Mouse (Mus musculus): Measurements from ENCODE around the gene 1700123O20Rik. TPM values are rescaled to one million over a fixed set of nuclear protein-coding genes. Genes with fewer than 3 reads are reported as not detected.

Gene 1700123O20Rik
- polyA plus RNA-seq, 1 experiment from 2014 or later = 85.9 TPM

- no peaks in the 10 kb centered on the region for H3K9me3 ChIP-seq (replicated peaks)
- H3K9ac ChIP-seq = peak overlapping the region; percentile 97
- H3K4me3 ChIP-seq (replicated peaks) = peak overlapping the region; percentile 83
- peak overlapping the region; percentile 98; the same call in 1 of the 2 replicates for H3K27ac ChIP-seq
- H3K4me1 ChIP-seq = peaks cover 30% of the 10 kb centered on the region
- H3K4me2 ChIP-seq = peak overlapping the region; percentile 72
- H3K27me3 ChIP-seq = no peaks in the 10 kb centered on the region
- ATAC-seq (replicated peaks; ENCODE audit: low FRiP score) = no peak
- WGBS = 8% methylated on average over 8 of the region's 8 CpGs
- H3K36me3 ChIP-seq = peaks cover 42% of the 10 kb centered on the region
These were observed 545 bp upstream of the 1700123O20Rik start for GRCm38 (mm10) chr14:54685471-54685870.

- peak within 1 kb of the TSS; percentile 97 for H3K9ac ChIP-seq
- H3K36me3 ChIP-seq = peaks cover 40% of the 10 kb centered on the region
- no peaks in the 10 kb centered on the region for H3K9me3 ChIP-seq (replicated peaks)
- peak; percentile 97 for ATAC-seq (replicated peaks; ENCODE audit: low FRiP score)
- H3K4me1 ChIP-seq = peaks cover 30% of the 10 kb centered on the region
- H3K4me2 ChIP-seq = peak within 1 kb of the TSS; percentile 72
- 0% methylated on average over 44 of the region's 44 CpGs for WGBS
- peak within 1 kb of the TSS; percentile 83 for H3K4me3 ChIP-seq (replicated peaks)
- H3K27ac ChIP-seq = peak within 1 kb of the TSS; percentile 98
- H3K27me3 ChIP-seq = no peaks in the 10 kb centered on the region
These were observed 617 bp downstream of the 1700123O20Rik start, which contains the start of gene Acin1 for GRCm38 (mm10) chr14:54686522-54687143. Acin1 (minus strand) TSS chr14:54686931.

GRCm38 (mm10) chr14:54687251-54687650, 1.2 kb downstream of the 1700123O20Rik start:
- H3K4me3 ChIP-seq (replicated peaks) = peak overlapping the region; percentile 83
- H3K4me1 ChIP-seq = peaks cover 30% of the 10 kb centered on the region
- H3K4me2 ChIP-seq = peak overlapping the region; percentile 62
- 2% methylated on average over 8 of the region's 8 CpGs for WGBS
- H3K27ac ChIP-seq = peak overlapping the region; percentile 98
- no peaks in the 10 kb centered on the region for H3K9me3 ChIP-seq (replicated peaks)
- no peaks in the 10 kb centered on the region for H3K27me3 ChIP-seq
- peak overlapping the region; percentile 80 for H3K9ac ChIP-seq
- peaks cover 34% of the 10 kb centered on the region for H3K36me3 ChIP-seq
- no peak; the same call in 1 of the 2 replicates for ATAC-seq (replicated peaks; ENCODE audit: low FRiP score)

DNA sequence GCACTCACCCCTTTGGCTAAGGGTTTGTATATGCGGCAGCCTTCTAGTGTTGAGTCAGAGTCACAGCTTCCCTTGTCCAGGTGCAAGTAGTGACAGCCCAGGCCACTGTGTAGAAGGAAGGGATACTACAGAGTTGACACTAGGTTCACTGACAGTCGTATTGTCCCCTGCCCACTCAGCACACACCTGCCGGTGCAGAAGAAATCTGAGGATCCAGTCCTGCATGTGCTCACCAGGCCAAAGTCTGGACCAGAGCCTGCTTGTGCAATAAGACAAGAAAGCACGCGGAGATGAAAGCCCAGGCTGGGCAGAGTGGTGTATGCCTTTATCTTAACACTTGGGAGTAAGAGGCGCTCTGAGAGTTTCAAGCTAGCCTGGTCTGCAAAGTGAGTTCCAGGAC, 9.0 kb downstream of the 1700123O20Rik start:
- Histone ChIP-seq H3K9me3 (replicated peaks) (no peaks in the 10 kb centered on the region), H3K9ac (no peak overlapping the region), H3K4me1 (no peaks in the 10 kb centered on the region), H3K27me3 (no peaks in the 10 kb centered on the region), H3K4me3 (replicated peaks) (no peak overlapping the region), H3K36me3 (peaks cover 30% of the 10 kb centered on the region), H3K4me2 (no peak overlapping the region), H3K27ac (no peak overlapping the region)
- ATAC-seq (replicated peaks; ENCODE audit: low FRiP score) = no peak
- WGBS = 82% methylated on average over 6 of the region's 6 CpGs

- Histone ChIP-seq H3K4me2 (no peak overlapping the region), H3K4me1 (no peaks in the 10 kb centered on the region), H3K27me3 (peaks cover 5% of the 10 kb centered on the region), H3K9me3 (replicated peaks) (no peaks in the 10 kb centered on the region), H3K36me3 (peaks cover 19% of the 10 kb centered on the region), H3K9ac (no peak overlapping the region), H3K4me3 (replicated peaks) (no peak overlapping the region), H3K27ac (no peak overlapping the region)
- WGBS = 87% methylated on average over 4 of the region's 4 CpGs
- ATAC-seq (replicated peaks; ENCODE audit: low FRiP score) = no peak
These were observed 10.7 kb downstream of the 1700123O20Rik start for GRCm38 (mm10) chr14:54696752-54697151.

- 86% methylated on average over 4 of the region's 4 CpGs for WGBS
- H3K27me3 ChIP-seq = peaks cover 23% of the 10 kb centered on the region
- no peak for ATAC-seq (replicated peaks; ENCODE audit: low FRiP score)
- no peak within 1 kb of the TSS for H3K27ac ChIP-seq
- H3K4me1 ChIP-seq = 0 out of 2 replicates have a peak, but pooled peaks cover 3% of the 10 kb centered on the region
- H3K9me3 ChIP-seq (replicated peaks) = no peaks in the 10 kb centered on the region
- H3K9ac ChIP-seq = no peak within 1 kb of the TSS
- H3K4me3 ChIP-seq (replicated peaks) = no peak within 1 kb of the TSS
- no peak within 1 kb of the TSS for H3K4me2 ChIP-seq
- peaks cover 5% of the 10 kb centered on the region for H3K36me3 ChIP-seq
These were observed 12.7 kb downstream of the 1700123O20Rik start, which contains the start of gene Gm29776 for GRCm38 (mm10) chr14:54698733-54699132. Gm29776 (minus strand) TSS chr14:54698833.

GRCm38 (mm10) chr14:54699586-54699985, 13.6 kb downstream of the 1700123O20Rik start:
- Histone ChIP-seq H3K36me3 (no peaks in the 10 kb centered on the region), H3K9ac (no peak overlapping the region), H3K27ac (no peak overlapping the region), H3K4me3 (replicated peaks) (no peak overlapping the region), H3K4me1 (0 out of 2 replicates have a peak, but pooled peaks cover 3% of the 10 kb centered on the region), H3K27me3 (peaks cover 25% of the 10 kb centered on the region), H3K4me2 (no peak overlapping the region), H3K9me3 (replicated peaks) (no peaks in the 10 kb centered on the region)
- WGBS = 35% methylated on average over 3 of the region's 3 CpGs
- no peak for ATAC-seq (replicated peaks; ENCODE audit: low FRiP score)

DNA sequence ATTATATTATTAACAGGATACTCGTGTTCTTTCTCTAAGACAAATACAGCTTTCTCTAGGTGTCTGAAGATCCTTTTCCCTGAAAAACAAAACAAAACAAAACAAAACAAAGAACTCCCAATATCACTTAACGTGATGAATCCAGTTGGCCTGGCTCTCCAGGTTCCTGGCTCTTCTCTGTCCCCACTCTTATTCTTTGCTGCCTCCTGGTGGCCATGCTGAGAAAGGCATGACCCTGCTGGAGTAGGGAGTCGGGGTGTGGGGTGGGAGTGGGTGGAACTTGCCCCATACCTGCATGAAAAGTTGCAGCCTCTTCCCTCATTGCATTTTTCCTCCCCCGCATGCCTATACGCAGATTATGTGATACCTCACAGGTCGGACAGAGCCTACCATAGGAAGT, 15.3 kb downstream of the 1700123O20Rik start:
- H3K36me3 ChIP-seq = no peaks in the 10 kb centered on the region
- 8% methylated on average over 6 of the region's 6 CpGs for WGBS
- H3K9ac ChIP-seq = no peak overlapping the region
- no peak overlapping the region for H3K4me2 ChIP-seq
- H3K4me1 ChIP-seq = 0 out of 2 replicates have a peak, but pooled peaks cover 3% of the 10 kb centered on the region
- H3K27me3 ChIP-seq = peaks cover 25% of the 10 kb centered on the region
- no peaks in the 10 kb centered on the region for H3K9me3 ChIP-seq (replicated peaks)
- no peak overlapping the region for H3K27ac ChIP-seq
- ATAC-seq (replicated peaks; ENCODE audit: low FRiP score) = 0 out of 2 replicates have a peak, but pooled peaks have one; percentile 46
- no peak overlapping the region for H3K4me3 ChIP-seq (replicated peaks)

DNA sequence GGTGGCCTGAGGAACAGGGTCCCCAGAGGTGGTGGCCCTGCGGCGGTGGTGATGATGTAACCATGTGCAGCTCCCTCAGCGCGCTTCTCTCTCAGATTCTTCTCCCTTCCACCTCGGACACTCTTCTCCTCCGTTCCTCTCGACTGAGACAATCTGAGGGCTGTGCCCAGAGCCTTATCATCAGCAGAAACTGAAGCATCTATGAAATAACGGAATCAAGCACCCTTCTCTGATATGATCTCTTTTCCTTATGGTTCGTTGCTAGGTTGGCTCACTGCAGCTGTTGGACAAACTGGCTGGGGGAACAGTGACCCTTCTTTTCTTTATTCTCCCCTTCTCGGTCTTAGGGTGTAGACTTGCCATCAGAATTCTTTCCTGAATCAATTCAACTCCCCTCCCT, 17.2 kb downstream of the 1700123O20Rik start:
- H3K27ac ChIP-seq = no peak overlapping the region
- ATAC-seq (replicated peaks; ENCODE audit: low FRiP score) = no peak
- H3K9ac ChIP-seq = no peak overlapping the region
- H3K9me3 ChIP-seq (replicated peaks) = no peaks in the 10 kb centered on the region
- no peaks in the 10 kb centered on the region for H3K36me3 ChIP-seq
- WGBS = 54% methylated on average over 10 of the region's 10 CpGs
- peaks cover 28% of the 10 kb centered on the region for H3K27me3 ChIP-seq
- H3K4me3 ChIP-seq (replicated peaks) = no peak overlapping the region
- H3K4me1 ChIP-seq = peaks cover 10% of the 10 kb centered on the region; the same call in 1 of the 2 replicates
- H3K4me2 ChIP-seq = peak overlapping the region; percentile 16; the same call in 1 of the 2 replicates

DNA sequence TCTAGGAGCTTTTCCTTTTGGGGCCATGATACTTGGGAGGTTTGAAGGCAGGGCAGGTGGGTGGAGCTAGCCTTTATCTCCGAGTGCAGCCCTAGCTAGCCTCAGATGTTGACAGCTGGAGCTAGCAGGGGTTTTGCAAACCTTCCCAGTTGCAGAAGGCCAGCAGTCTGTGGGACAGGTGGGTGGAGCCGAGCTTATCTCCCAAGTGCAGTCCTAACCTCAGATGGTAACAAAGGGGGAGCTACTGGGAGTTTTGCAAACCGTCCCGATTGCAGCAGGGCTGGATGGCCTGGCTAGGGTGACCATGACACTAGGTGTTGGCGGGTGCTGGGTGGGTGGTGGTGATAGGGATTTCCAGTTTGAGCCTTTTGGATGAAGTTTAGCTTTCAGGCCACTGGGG, 19.8 kb downstream of the 1700123O20Rik start:
- Histone ChIP-seq H3K9ac (no peak overlapping the region), H3K27me3 (peaks cover 28% of the 10 kb centered on the region), H3K36me3 (no peaks in the 10 kb centered on the region), H3K4me1 (peaks cover 10% of the 10 kb centered on the region; the same call in 1 of the 2 replicates), H3K4me3 (replicated peaks) (no peak overlapping the region), H3K9me3 (replicated peaks) (no peaks in the 10 kb centered on the region), H3K4me2 (no peak overlapping the region), H3K27ac (no peak overlapping the region)
- ATAC-seq (replicated peaks; ENCODE audit: low FRiP score) = no peak; the same call in 1 of the 2 replicates
- WGBS = 61% methylated on average over 5 of the region's 5 CpGs

DNA sequence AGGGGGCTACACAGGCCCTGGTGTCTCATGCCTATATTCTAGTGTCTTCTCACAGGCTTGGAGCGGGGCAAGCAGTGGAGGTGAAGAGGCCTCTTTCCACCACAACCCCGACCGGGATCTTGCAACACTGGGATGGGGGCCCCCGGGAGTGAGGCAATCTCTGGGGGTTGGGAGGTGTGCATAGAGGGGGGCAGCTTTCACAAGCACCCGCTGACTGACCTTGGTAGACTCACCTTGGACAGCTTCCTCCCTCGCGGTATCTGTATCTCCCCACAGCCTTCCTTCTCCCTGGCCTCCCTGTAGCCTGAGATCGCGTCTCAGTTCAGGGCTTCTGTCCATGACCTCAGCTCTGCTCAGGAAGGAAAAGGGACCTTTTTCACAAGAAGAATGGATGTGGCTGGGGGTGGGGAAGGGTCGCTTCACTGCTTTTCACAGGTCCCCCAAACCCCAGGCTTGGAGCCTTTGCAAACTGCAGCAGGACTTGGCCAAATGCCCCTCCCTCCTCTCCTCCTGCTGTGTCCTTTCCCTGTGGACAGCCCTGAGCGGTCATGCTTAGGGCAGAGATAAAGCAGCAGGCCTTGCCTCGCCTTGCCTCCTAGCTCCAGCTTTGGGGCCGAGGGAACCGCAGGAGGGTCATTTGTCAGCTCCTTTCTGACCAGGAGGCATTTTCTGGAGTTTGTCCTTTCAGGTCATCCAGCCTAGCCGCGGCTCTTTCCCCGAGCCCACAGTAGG, 20.7 kb downstream of the 1700123O20Rik start:
- Histone ChIP-seq H3K4me3 (replicated peaks) (no peak overlapping the region), H3K27me3 (peaks cover 24% of the 10 kb centered on the region), H3K4me2 (no peak overlapping the region), H3K36me3 (no peaks in the 10 kb centered on the region), H3K27ac (no peak overlapping the region), H3K9me3 (replicated peaks) (no peaks in the 10 kb centered on the region), H3K4me1 (peaks cover 10% of the 10 kb centered on the region; the same call in 1 of the 2 replicates), H3K9ac (no peak overlapping the region)
- 51% methylated on average over 17 of the region's 17 CpGs for WGBS
- ATAC-seq (replicated peaks; ENCODE audit: low FRiP score) = 0 out of 2 replicates have a peak, but pooled peaks have one; percentile 42

- Histone ChIP-seq H3K27me3 (peaks cover 4% of the 10 kb centered on the region; the same call in 1 of the 2 replicates), H3K27ac (no peak overlapping the region), H3K36me3 (no peaks in the 10 kb centered on the region), H3K4me3 (replicated peaks) (no peak overlapping the region), H3K9me3 (replicated peaks) (no peaks in the 10 kb centered on the region), H3K4me2 (no peak overlapping the region), H3K4me1 (peaks cover 14% of the 10 kb centered on the region), H3K9ac (no peak overlapping the region)
- WGBS = 84% methylated on average over 9 of the region's 9 CpGs
- ATAC-seq (replicated peaks; ENCODE audit: low FRiP score) = no peak
These were observed 23.0 kb downstream of the 1700123O20Rik start for GRCm38 (mm10) chr14:54709054-54709453.

Data from kidney, embryonic 15.5 days (tissue).